Mouse (Mus musculus) kidney, adult 2 months (tissue): ENCODE data around the gene Vax2. TPM values are rescaled to one million over a fixed set of nuclear protein-coding genes. Genes with fewer than 3 reads are reported as not detected.

Source experiments
- DNase-seq: peaks from one replicate; pipeline ENCODE4 v3.0.0; 2021
- H3K27ac ChIP-seq: fragments of 200-500 bp; 2 replicates; pipeline ENCODE4 v1.5.1; 2012; ENCODE audit warnings: low read depth, low read length, control low read depth, inconsistent platforms; ENCODE audit not compliant: insufficient read depth
- H3K27me3 ChIP-seq: fragments of 200-500 bp; replicated peaks from 2 replicates; pipeline ENCODE4 v1.6.1; 2012; ENCODE audit warnings: mild to moderate bottlenecking, moderate library complexity, low read length, inconsistent platforms; ENCODE audit not compliant: control insufficient read depth, insufficient read depth
- H3K36me3 ChIP-seq: fragments of 200-500 bp; 2 replicates; pipeline ENCODE4 v1.6.1; 2012; ENCODE audit warnings: mild to moderate bottlenecking, moderate library complexity, low read length, inconsistent platforms; ENCODE audit not compliant: control insufficient read depth, insufficient read depth
- H3K4me1 ChIP-seq: fragments of 200-500 bp; 2 replicates; pipeline ENCODE4 v1.6.1; 2011; ENCODE audit warnings: low read length; ENCODE audit not compliant: control insufficient read depth, insufficient read depth
- H3K4me3 ChIP-seq: fragments of 200-500 bp; 2 replicates; pipeline ENCODE4 v1.5.1; 2011; ENCODE audit warnings: mild to moderate bottlenecking, low read depth, low read length, control low read depth; ENCODE audit not compliant: insufficient read depth
- CTCF ChIP-seq: fragments of 200-500 bp; conservative IDR thresholded peaks from 2 replicates; pipeline ENCODE4 v1.5.1; 2011; ENCODE audit warnings: low read depth, mild to moderate bottlenecking, control low read depth, low read length, moderate library complexity, mixed read lengths; ENCODE audit not compliant: insufficient read depth, insufficient read length
- POLR2A ChIP-seq: fragments of 200-500 bp; IDR thresholded peaks from one replicate; pipeline ENCODE4 v1.6.1; 2011; ENCODE audit warnings: low read depth, low read length, control low read depth
- WGBS: fragments of 180-500 bp; shearing (Covaris S2); methylation state at CpG from one replicate; pipeline ENCODE4 v1.1.7; 2018; 5-methylcytosine and 5-hydroxymethylcytosine counted together
- polyA plus RNA-seq: library from polyadenylated mRNA; depleted of rRNA; stranded (reverse); fragments of >200 nt; gene quantifications from 2 replicates; pipeline ENCODE4 v1.2.3, GENCODE M21; 2012

Vax2 gene
- polyA plus RNA-seq, 1 experiment = not detected

- H3K27me3 ChIP-seq = no peaks in the 10 kb centered on the region; the same call in 1 of the 2 replicates
- no peaks in the 10 kb centered on the region for H3K36me3 ChIP-seq
- no peak overlapping the region for H3K4me3 ChIP-seq
- H3K27ac ChIP-seq = no peak overlapping the region
- DNase-seq = no peak
- 2% methylated on average over 12 of the region's 12 CpGs for WGBS
- H3K4me1 ChIP-seq = no peaks in the 10 kb centered on the region
- TF ChIP-seq POLR2A = no peak
- no peak for TF ChIP-seq CTCF
These were observed 18.1 kb upstream of the Vax2 start for GRCm38 (mm10) chr6:83692962-83693361.

- no peaks in the 10 kb centered on the region; the same call in 1 of the 2 replicates for H3K27me3 ChIP-seq
- WGBS = 0% methylated on average over 9 of the region's 9 CpGs
- H3K27ac ChIP-seq = no peak overlapping the region
These were observed 17.2 kb upstream of the Vax2 start for GRCm38 (mm10) chr6:83693835-83694234.

GRCm38 (mm10) chr6:83695731-83696130 lies 15.3 kb upstream of the Vax2 start:
- Histone ChIP-seq H3K4me3 (no peak overlapping the region), H3K4me1 (no peaks in the 10 kb centered on the region), H3K27ac (no peak overlapping the region), H3K27me3 (peaks cover 3% of the 10 kb centered on the region), H3K36me3 (no peaks in the 10 kb centered on the region)
- DNase-seq = no peak
- 0 out of 2 replicates have a peak, but pooled peaks have one; percentile 14 for TF ChIP-seq CTCF
- TF ChIP-seq POLR2A = no peak
- WGBS = 9% methylated on average over 3 of the region's 3 CpGs

More at GRCm38 (mm10) chr6:83693835-83694234, 17.2 kb upstream of the Vax2 start:
- no peaks in the 10 kb centered on the region for H3K4me1 ChIP-seq
- no peak overlapping the region for H3K4me3 ChIP-seq
- TF ChIP-seq POLR2A (no peak), CTCF (peak; percentile 68)
- peak; percentile 51 for DNase-seq
- no peaks in the 10 kb centered on the region for H3K36me3 ChIP-seq

GRCm38 (mm10) chr6:83696684-83697083 lies 14.4 kb upstream of the Vax2 start:
- H3K27ac ChIP-seq = no peak overlapping the region
- no peaks in the 10 kb centered on the region for H3K4me1 ChIP-seq
- no peaks in the 10 kb centered on the region for H3K36me3 ChIP-seq
- TF ChIP-seq POLR2A = no peak
- TF ChIP-seq CTCF = no peak
- WGBS = 10% methylated on average over 7 of the region's 7 CpGs
- peaks cover 4% of the 10 kb centered on the region for H3K27me3 ChIP-seq
- DNase-seq = no peak
- H3K4me3 ChIP-seq = no peak overlapping the region

GRCm38 (mm10) chr6:83697932-83698331 lies 13.1 kb upstream of the Vax2 start:
- no peak overlapping the region for H3K27ac ChIP-seq
- TF ChIP-seq CTCF = no peak
- TF ChIP-seq POLR2A = no peak
- WGBS = 9% methylated on average over 8 of the region's 8 CpGs
- H3K4me3 ChIP-seq = no peak overlapping the region
- no peak for DNase-seq
- no peaks in the 10 kb centered on the region for H3K4me1 ChIP-seq
- peaks cover 11% of the 10 kb centered on the region for H3K27me3 ChIP-seq
- no peaks in the 10 kb centered on the region for H3K36me3 ChIP-seq

GRCm38 (mm10) chr6:83699971-83700370 lies 11.1 kb upstream of the Vax2 start:
- no peak overlapping the region for H3K4me3 ChIP-seq
- H3K27ac ChIP-seq = no peak overlapping the region
- TF ChIP-seq POLR2A = no peak
- TF ChIP-seq CTCF = no peak
- H3K4me1 ChIP-seq = no peaks in the 10 kb centered on the region
- WGBS = 6% methylated on average over 5 of the region's 5 CpGs
- no peaks in the 10 kb centered on the region for H3K36me3 ChIP-seq
- DNase-seq = no peak
- peaks cover 11% of the 10 kb centered on the region for H3K27me3 ChIP-seq

- no peak for DNase-seq
- Histone ChIP-seq H3K4me3 (no peak overlapping the region), H3K4me1 (no peaks in the 10 kb centered on the region), H3K27me3 (peaks cover 11% of the 10 kb centered on the region), H3K36me3 (no peaks in the 10 kb centered on the region), H3K27ac (no peak overlapping the region)
- WGBS = 2% methylated on average over 11 of the region's 11 CpGs
- TF ChIP-seq POLR2A (no peak), CTCF (no peak)
These were observed 10.1 kb upstream of the Vax2 start for GRCm38 (mm10) chr6:83701001-83701400.
